Mouse (Mus musculus): ENCODE measurements around the gene Reck.

Gene Reck

DNA sequence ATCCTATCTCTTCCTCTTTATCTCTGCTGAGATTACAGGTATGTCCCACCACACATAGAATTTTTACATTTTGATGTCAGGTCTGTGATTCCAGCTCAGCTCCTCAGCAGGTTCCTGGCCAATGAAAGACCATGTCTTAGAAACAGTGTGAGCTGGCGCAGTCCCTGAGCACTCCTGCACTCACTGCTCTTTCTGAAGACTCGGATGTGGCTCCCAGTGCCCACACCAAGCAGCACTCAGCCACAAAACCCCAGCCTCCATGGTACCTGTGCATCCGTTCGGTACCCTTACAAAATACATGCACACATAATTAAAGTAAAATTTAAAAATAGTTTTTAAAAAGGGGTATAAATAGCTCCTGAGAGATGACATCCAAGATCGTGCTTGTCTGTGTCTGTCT is 66.0 kb downstream of the Reck start:
- no peak for TF ChIP-seq GATA4 (IDR thresholded peaks at IDR 0.05; ENCODE audit: insufficient replicate concordance, low read length)

DNA sequence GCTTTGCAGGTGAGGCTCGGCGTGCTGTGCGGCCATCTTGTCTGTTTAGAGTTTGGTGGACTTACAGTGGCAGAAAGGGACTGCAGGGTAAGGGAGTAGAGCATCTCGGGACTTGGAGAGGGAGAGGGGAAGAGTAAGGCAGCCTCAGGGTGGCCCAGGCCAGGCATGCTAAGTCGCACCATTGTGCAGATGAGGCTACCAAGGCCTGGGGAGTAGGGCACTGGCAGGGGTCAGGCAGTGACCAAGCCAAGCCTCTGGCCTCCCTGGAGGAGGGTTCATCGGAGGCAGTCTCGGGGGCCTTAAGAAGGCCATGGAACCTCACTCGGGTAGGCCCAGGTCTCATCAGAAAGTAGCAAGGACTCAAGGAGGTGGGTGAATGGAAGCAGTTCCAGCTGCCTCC is 67.1 kb downstream of the Reck start:
- no peak for TF ChIP-seq GATA4 (IDR thresholded peaks at IDR 0.05; ENCODE audit: insufficient replicate concordance, low read length)

DNA sequence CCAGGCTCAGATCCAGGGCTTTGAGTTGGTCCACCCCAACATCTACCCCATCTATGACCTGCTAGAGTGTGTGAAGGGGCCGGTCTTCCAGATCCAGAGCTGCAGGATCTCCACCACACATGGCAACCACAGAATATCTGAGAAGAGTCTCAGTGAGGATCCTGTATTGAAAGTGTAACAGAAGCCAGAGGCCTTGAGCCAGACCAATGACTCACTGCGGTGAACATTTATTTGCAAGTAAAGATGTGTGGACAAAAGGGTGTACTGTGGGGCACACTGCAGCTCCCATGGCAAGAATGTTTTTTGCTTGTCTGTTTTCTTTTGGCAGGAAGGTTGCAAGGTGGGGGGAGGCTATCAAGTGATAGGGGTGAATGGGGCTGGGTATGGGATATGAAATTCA is 72.2 kb downstream of the Reck start:
- no peak for TF ChIP-seq GATA4 (IDR thresholded peaks at IDR 0.05; ENCODE audit: insufficient replicate concordance, low read length)

DNA sequence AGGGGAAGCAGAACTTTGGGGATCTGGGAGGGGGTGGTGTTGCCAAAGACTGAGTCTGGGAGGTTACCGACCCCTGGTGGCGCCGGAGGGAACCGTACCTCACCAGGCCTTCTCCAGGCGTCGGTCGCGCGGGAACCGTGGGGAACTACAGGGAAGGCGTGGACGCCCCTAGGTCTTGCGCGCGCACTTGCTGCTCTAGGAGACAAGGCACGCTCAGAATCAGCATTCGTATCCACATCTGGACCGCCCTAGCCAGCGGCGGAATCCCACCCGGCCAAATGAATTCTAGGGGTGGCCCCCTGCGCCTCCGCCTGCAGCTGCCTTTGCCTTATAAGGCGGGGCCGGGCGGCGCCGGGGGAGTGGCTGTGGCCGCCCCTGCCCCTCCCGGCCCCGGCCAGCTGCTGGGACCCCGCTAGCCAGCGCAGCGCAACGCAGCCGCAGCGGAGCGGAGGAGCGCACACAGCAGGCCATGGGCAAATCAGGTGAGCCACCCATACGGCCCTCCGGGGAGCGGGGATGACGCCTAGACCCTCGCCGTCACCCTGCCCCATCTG is 82.0 kb downstream of the Reck start, which contains the start of gene Glipr2:
Gene Glipr2 (plus strand): TSS at position 110 of the 554 bp plus-strand sequence.
- no peak for TF ChIP-seq GATA4 (IDR thresholded peaks at IDR 0.05; ENCODE audit: insufficient replicate concordance, low read length)

DNA sequence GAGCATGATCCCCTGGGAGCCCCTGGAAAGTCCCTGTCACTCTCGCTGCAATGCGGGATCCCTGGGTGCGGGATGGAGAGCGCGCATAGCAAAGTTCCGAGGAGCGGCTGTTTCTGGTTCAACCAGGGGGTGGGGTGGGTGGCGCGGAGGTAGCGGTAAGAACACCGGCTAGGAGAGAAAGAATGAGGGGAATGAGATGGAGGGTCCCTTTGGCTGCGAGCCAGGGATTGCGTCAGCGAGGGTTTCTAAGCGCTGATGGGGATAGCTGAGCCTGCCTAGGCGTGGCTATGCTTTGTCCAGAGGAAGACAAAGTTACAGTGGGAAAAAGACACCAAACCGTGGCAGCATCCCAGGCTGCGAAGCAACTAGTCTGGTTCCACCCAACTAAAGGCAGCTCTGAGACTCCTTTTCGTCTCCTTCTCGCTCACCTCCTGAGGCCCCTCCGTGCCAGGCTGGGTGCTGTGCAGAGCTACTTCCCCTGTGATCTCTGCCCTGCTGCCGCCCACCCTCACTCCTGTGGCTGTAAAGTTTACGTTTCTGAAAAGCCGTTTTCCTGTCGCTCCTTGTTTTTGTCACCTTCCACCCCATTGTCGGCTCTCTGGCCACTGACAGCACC is 82.6 kb downstream of the Reck start:
- no peak for TF ChIP-seq GATA4 (IDR thresholded peaks at IDR 0.05; ENCODE audit: insufficient replicate concordance, low read length)

DNA sequence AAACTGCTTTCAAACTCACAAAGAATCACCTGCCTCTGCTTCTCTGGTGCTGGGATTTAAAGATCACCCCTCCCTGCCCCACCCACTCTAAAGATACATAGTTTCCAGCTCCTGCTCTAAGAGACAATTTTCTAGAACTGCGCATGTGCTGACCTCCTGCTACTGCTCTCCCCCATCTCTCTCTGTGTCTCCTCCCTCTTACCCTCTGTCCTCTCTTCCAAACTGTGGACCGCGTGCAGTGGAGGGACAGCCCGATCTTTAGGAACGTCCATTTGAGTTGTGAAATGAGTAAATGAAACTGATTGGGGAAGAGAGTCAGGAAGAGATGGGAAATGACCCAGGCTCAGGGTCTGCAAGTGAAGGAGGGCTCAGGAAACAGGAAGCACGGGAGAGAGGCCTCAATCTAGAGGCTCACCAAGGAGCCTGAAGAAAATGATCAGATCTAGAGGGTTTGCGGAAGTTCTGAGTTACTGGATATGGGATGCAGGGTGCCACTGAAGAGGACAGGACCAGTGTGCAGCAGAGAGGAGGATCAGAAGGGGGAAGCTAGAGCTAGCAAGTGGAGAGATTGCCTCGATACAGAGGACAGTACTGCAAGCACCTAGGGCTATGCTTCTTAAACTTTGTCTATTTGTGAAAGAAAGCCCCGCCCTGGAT is 84.3 kb downstream of the Reck start:
- no peak for TF ChIP-seq GATA4 (IDR thresholded peaks at IDR 0.05; ENCODE audit: insufficient replicate concordance, low read length)

DNA sequence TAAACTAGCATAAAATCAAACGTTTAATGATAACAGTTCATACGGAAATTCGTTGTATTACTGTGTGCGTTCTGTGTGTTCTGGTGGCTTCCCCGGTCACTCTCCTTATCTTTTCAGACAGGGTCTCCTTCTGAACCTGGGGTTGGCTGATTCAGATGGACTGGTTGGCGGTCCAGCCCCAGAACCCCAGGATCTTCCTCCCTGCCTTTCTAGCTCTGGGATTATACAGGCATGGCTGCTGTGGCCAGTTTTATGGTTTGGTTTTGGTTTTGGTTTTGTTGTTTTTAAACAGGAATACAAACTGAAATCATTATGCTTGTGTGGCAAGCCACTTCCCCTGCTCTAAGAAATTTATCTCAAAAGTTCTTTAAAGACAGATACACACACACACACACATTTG is 84.9 kb downstream of the Reck start:
- TF ChIP-seq GATA4 (IDR thresholded peaks at IDR 0.05; ENCODE audit: insufficient replicate concordance, low read length): no peak

DNA sequence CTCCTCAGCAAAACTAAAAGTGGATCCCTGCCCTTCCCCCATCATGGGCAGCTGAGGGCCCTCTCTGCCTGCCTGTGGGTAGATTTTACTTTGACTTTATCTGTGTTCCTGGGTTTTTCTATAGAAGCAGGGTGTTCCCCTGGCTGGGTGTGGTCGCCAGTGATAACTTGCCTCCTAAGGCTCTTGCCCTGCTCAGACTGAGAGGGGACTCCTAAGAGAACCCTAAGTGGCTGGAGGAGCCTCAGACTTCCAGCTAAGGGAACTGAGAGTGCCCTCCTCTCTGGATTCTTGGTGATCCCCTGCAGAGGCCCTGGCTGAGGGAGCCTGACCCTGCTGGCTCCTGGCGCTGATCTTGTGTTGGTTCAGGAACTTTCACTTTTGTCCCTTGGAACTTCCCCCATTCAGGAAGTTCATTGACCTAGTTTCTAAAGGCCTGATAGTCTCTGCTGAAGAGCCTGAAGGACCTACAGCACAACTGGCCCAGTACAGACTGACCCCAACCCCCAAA is 89.0 kb downstream of the Reck start:
- peak; percentile 44; the same call in 1 of the 2 replicates for TF ChIP-seq GATA4 (IDR thresholded peaks at IDR 0.05; ENCODE audit: insufficient replicate concordance, low read length)

DNA sequence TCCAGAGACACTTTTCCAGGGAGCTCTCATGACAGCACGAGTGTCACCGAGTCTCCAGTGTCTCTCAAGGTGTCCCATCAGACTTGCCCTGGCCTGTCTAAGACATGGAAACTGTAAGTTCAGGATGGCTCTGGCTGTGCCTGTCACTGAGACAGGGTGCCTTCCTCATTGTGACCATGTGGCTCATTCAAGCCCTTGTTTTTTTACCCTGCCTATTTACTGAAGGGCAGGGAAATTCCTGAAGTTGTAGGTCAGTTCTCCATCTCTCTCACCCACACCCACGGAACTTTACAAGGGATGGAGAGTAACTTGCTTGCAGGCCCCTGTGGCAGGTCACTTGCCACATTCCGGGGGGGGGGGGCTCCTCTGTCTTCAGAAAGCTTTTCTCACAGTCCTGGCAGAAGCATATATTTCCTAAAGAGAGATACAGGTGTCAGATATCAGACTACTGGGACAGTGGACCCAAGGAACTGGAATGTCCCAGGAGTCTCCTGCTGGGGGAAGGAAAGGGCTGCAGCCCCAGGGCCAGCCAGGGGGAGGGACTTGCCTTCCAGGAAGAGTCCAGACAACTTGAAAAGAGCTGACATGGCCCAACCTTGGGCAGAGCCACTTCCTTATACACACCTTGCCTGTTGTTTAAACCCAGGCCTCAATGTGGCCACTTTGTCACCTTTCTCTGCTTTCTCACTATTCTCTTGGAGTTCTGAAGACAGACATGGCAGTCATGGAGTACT is 89.8 kb downstream of the Reck start:
- no peak for TF ChIP-seq GATA4 (IDR thresholded peaks at IDR 0.05; ENCODE audit: insufficient replicate concordance, low read length)

DNA sequence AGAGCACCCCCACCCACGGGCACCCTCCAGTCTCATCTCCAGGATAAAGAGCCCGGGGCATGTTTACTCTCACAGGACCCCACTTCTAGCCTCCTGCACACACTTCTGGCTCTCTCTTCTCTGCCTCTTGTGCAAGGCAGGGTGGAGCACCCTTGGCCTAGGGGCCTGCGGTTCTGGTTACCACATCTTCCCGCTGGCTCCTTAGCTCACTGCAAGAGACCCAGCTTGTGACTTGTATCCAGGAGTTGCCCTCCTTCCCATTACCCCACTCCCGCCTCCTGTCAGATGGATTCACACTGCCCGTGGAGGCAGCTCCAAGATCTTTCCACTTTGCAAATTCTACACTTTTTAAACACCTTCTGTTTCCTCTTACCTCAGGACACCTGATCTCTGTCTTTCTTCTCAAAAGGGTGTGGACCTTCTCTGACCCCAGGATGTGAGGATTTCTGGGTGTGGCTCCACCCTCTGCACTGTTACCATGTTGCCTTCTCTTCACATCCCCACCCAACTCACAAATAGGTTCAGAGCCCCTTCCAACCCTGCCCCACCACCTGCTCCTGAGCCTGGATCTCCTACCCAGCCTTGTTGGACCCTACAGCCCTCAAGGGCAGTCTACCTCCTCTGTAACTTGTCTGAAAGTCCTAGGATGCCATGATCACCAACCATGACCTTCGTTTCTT is 90.7 kb downstream of the Reck start:
- TF ChIP-seq GATA4 (IDR thresholded peaks at IDR 0.05; ENCODE audit: insufficient replicate concordance, low read length): no peak

DNA sequence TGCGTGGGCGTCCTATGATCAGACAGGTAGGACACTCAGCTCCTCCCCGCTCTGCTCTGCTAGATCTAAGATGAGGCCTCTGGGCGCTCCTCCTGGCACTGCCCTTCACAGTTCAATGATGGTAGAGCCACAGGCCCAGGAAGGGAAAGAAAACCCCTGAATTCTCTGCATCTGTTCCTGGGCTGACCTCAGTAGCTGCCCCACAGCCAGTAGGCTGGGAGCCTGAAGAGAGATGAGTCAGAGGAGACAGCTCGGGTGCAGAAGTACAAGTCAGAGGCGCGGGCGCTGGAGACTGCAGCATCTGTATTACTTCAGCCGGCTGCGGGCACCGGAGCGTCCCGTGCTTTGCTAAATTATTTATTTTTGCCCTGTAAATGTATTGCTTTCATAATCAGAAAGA is 93.3 kb downstream of the Reck start:
- no peak for TF ChIP-seq GATA4 (IDR thresholded peaks at IDR 0.05; ENCODE audit: insufficient replicate concordance, low read length)

DNA sequence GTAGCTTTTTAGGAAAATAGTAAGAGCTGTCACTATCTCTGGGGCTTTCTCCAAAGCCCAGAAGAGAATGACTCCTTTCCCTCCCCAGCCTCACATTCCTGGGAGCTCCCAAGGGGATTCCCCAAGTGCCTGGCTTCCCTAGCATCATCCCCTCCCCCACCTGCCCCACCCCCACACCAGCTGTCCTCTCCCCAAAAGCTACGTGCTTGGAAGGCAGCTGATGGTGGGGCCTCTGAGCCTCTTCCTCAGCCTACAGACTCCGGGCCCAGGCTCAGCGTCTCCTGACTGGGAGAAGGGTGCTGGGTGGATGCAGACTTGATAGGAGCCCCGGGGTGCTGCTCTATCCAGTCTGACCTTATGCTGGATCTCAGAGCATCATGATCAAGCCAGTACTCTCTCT is 94.0 kb downstream of the Reck start:
- no peak for TF ChIP-seq GATA4 (IDR thresholded peaks at IDR 0.05; ENCODE audit: insufficient replicate concordance, low read length)

DNA sequence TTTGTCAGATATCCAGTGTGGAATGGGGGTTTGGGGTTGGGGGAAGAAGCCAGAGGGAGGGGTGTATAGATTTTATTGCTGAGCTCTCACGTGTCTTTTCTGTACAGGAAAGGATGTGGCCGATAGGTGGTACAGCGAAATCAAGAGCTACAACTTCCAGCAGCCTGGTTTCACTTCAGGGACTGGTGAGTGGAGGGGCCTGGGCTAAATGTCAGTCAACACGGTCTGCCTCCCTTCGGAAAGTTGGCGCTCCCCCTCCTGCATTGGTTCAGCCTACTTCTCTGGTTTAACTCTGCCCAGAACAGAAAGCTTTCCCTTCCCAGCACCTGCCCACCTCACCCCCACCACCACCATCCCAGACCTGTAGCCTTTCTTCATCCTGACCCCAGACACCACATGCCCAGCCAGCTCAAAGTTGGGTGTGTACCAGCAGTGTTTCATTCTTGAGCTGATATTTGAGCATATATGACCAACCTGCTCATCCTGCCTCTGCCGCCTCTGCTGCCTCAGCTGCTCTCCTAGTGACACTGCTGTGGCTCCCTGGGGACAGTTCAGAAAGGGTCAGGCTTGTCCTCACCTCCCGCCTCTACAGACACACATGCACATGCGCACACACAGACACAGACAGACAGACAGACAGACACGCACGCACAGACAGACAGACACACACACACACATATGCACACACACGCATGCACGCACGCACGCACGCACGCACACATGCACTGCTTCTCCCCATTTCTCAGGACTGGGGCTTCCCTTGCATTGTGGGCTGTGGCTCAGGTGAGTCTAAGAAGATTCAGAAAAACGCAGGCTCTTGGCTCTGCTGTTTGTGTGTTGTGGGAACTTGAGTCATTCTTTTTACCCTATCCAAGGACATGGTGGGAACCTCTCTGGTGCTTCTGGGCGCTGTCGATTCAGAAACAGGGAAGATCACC is 95.3 kb downstream of the Reck start:
- TF ChIP-seq GATA4 (IDR thresholded peaks at IDR 0.05; ENCODE audit: insufficient replicate concordance, low read length): no peak

DNA sequence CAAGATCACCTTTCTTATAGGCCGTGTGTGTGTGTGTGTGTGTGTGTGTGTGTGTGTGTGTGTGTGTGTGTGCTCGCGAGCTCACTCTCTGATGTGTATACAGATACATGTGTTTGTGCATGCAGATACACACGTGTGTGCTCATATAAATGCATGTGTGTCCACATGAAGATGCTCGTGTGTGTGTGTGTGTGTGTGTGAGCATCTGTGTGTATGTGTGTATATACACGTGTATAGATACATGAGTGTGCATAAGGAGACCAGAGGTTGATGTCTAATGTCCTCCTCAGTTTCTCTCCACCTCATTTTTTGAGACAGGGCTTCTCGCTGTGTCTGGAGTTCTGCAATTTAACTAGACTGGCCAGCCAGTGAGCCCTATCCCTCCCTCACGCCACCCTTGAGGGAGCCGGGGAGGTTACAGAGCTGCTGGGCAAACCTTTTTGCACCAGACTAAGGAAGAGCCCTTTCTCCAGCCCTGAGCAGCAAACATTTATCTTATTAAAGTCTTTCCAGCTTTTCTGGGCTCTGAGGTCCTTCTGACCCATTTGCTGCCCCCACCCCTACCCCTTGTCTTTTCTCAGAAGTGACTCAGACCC is 96.3 kb downstream of the Reck start:
- no peak for TF ChIP-seq GATA4 (IDR thresholded peaks at IDR 0.05; ENCODE audit: insufficient replicate concordance, low read length)
